Mouse (Mus musculus): ENCODE measurements at regions not wholly inside any gene's neighbourhood (a gene's known extent, or its start where the extent isn't known, plus 50 kb on each side); places are given as distances from the start of the nearest gene placed in this dataset.

- DNase-seq: no peak
These were observed 151.8 kb downstream of the Rpl14 start for GRCm38 (mm10) chr9:120723026-120723425.

- DNase-seq: no peak
These were observed 160.8 kb downstream of the Rpl14 start for GRCm38 (mm10) chr9:120731952-120732622.

GRCm38 (mm10) chr9:120732650-120733293 is 161.5 kb downstream of the Rpl14 start:
- no peak for DNase-seq

- peak; percentile 28 to 54 for DNase-seq
These were observed 162.6 kb downstream of the Rpl14 start for GRCm38 (mm10) chr9:120733681-120734465.

- DNase-seq: no peak
These were observed 164.0 kb downstream of the Rpl14 start for GRCm38 (mm10) chr9:120735217-120735616.

GRCm38 (mm10) chr9:120737956-120738355 is 166.7 kb downstream of the Rpl14 start:
- DNase-seq: peak; percentile 48 to 67

GRCm38 (mm10) chr9:120739199-120739952 is 168.1 kb downstream of the Rpl14 start:
- DNase-seq: peak; percentile 85 to 90

- no peak for DNase-seq
These were observed 168.8 kb downstream of the Rpl14 start for GRCm38 (mm10) chr9:120739953-120740524.

GRCm38 (mm10) chr9:120741521-120741920 is 170.3 kb downstream of the Rpl14 start:
- no peak for DNase-seq

GRCm38 (mm10) chr9:120743455-120743854 is 172.2 kb downstream of the Rpl14 start:
- DNase-seq: peak in 1 of 2 experiments; percentile 42

GRCm38 (mm10) chr9:120745674-120746073 is 174.4 kb downstream of the Rpl14 start:
- DNase-seq: no peak

GRCm38 (mm10) chr9:120750820-120751219 is 178.2 kb upstream of the Ctnnb1 start:
- DNase-seq: no peak

GRCm38 (mm10) chr9:120751686-120752484 is 177.1 kb upstream of the Ctnnb1 start:
- no peak for DNase-seq

GRCm38 (mm10) chr9:120754151-120754550 is 174.9 kb upstream of the Ctnnb1 start:
- no peak for DNase-seq

GRCm38 (mm10) chr9:120755486-120755885 is 173.5 kb upstream of the Ctnnb1 start:
- DNase-seq: no peak

- no peak for DNase-seq
These were observed 171.0 kb upstream of the Ctnnb1 start for GRCm38 (mm10) chr9:120758003-120758402.

GRCm38 (mm10) chr9:120758632-120759031 is 170.4 kb upstream of the Ctnnb1 start:
- no peak for DNase-seq

GRCm38 (mm10) chr9:120759771-120760170 is 169.2 kb upstream of the Ctnnb1 start:
- DNase-seq: no peak

- DNase-seq: no peak
These were observed 165.2 kb upstream of the Ctnnb1 start for GRCm38 (mm10) chr9:120763802-120764201.

- no peak for DNase-seq
These were observed 164.4 kb upstream of the Ctnnb1 start for GRCm38 (mm10) chr9:120764663-120765062.

- no peak for DNase-seq
These were observed 163.7 kb upstream of the Ctnnb1 start for GRCm38 (mm10) chr9:120765292-120765691.
